ENCODE assay signal across 13 mouse cellular contexts in the genomic region with DNA sequence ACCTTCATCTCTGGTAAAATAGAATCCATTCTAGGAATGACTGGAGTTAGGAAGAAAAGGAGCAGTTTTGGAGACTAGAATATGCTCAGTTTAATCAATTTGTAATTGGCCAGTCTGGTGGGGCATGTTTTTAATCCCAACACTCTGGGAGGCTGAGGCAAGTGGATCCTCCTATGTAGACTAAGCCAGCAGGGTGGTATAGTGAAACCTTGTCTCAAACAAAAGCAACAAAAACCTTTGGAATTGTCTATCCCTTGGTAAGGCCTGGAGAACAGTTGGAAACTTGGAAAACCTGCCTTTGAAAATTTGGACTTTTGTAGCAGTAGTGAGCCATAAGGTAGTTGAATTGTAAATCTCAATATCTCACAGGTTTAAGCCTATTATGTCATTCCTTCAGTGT. TPM values are rescaled to one million over a fixed set of nuclear protein-coding genes. Genes with fewer than 3 reads are reported as not detected.
DNase-seq lines count a peak whose midpoint lies in the region; ATAC-seq and TF ChIP-seq lines count a peak whose summit lies in the region.
"Had no signal": no experiment of that assay in that cellular context is flagged by ENCODE, and none has a peak within 500 bp of the region (broad histone marks: within the 10 kb centered on the region; RNA-seq: fewer than 3 reads in every experiment).

No protein-coding gene starts in this region.

- no peak for TF ChIP-seq CTCF in liver, postnatal 0 days (IDR thresholded peaks at IDR 0.05; ENCODE audit: low read depth)
- no peak for TF ChIP-seq CTCF in stomach, postnatal 0 days (IDR thresholded peaks at IDR 0.05; ENCODE audit: low read depth)

- no peak overlapping the region for H3K27ac ChIP-seq in neural tube, embryonic 11.5 days (ENCODE audit: low read depth, low read length)
- no peak overlapping the region for H3K27ac ChIP-seq in hindbrain, embryonic 12.5 days
- no peak overlapping the region for H3K27ac ChIP-seq in liver, postnatal 0 days (ENCODE audit: low read depth)
- no peak overlapping the region for H3K27ac ChIP-seq in stomach, postnatal 0 days (replicated peaks)

- H3K9me3 ChIP-seq in neural tube, embryonic 11.5 days (ENCODE audit: control insufficient read depth, low read length), result no peaks in the 10 kb centered on the region
- H3K9me3 ChIP-seq in hindbrain, embryonic 12.5 days (replicated peaks), result no peaks in the 10 kb centered on the region
- H3K9me3 ChIP-seq in liver, postnatal 0 days (ENCODE audit: low read length), result no peaks in the 10 kb centered on the region; the same call in 1 of the 2 replicates
- no peaks in the 10 kb centered on the region for H3K9me3 ChIP-seq in stomach, postnatal 0 days (ENCODE audit: control insufficient read depth, low read length)
- H3K9me3 ChIP-seq: lung, embryonic 15.5 days had no signal

- no peak overlapping the region for H3K9ac ChIP-seq in neural tube, embryonic 11.5 days (ENCODE audit: low read length)
- H3K9ac ChIP-seq in hindbrain, embryonic 12.5 days, result no peak overlapping the region
- no peak overlapping the region; the same call in 1 of the 2 replicates for H3K9ac ChIP-seq in liver, postnatal 0 days (replicated peaks)
- H3K9ac ChIP-seq in stomach, postnatal 0 days (ENCODE audit: low read length), result no peak overlapping the region

- peak overlapping the region; percentile 21; the same call in 1 of the 2 replicates for H3K4me2 ChIP-seq in neural tube, embryonic 11.5 days (ENCODE audit: low read depth)
- peak overlapping the region; percentile 76 for H3K4me2 ChIP-seq in hindbrain, embryonic 12.5 days (replicated peaks)
- H3K4me2 ChIP-seq in liver, postnatal 0 days (ENCODE audit: low read depth, low read length), result peak overlapping the region; percentile 77
- H3K4me2 ChIP-seq in stomach, postnatal 0 days (replicated peaks; ENCODE audit: low read depth), result no peak overlapping the region

- H3K4me1 ChIP-seq in neural tube, embryonic 11.5 days (ENCODE audit: control insufficient read depth, insufficient read depth, low read length), result 0 out of 2 replicates have a peak, but pooled peaks cover 3% of the 10 kb centered on the region
- peaks cover 9% of the 10 kb centered on the region for H3K4me1 ChIP-seq in hindbrain, embryonic 12.5 days
- peaks cover 11% of the 10 kb centered on the region for H3K4me1 ChIP-seq in liver, postnatal 0 days (ENCODE audit: insufficient read depth)
- H3K4me1 ChIP-seq in stomach, postnatal 0 days (replicated peaks; ENCODE audit: control insufficient read depth, insufficient read depth), result no peaks in the 10 kb centered on the region; the same call in 1 of the 2 replicates

- H3K36me3 ChIP-seq in neural tube, embryonic 11.5 days (ENCODE audit: control insufficient read depth, insufficient read depth, low read length), result no peaks in the 10 kb centered on the region
- no peaks in the 10 kb centered on the region for H3K36me3 ChIP-seq in hindbrain, embryonic 12.5 days
- H3K36me3 ChIP-seq in liver, postnatal 0 days (replicated peaks; ENCODE audit: insufficient read depth, low read length), result no peaks in the 10 kb centered on the region
- no peaks in the 10 kb centered on the region for H3K36me3 ChIP-seq in stomach, postnatal 0 days (ENCODE audit: control insufficient read depth, insufficient read depth, low read length)
- H3K36me3 ChIP-seq: lung, embryonic 15.5 days had no signal

- no peak overlapping the region for H3K4me3 ChIP-seq in neural tube, embryonic 11.5 days (ENCODE audit: low read depth, low read length)
- peak overlapping the region; percentile 7; the same call in 1 of the 2 replicates for H3K4me3 ChIP-seq in hindbrain, embryonic 12.5 days
- H3K4me3 ChIP-seq in liver, postnatal 0 days (ENCODE audit: low read depth, low read length), result 0 out of 2 replicates have a peak overlapping the region, but pooled peaks have one; percentile 12
- H3K4me3 ChIP-seq in stomach, postnatal 0 days (ENCODE audit: low read depth, low read length), result no peak overlapping the region

- H3K27me3 ChIP-seq in neural tube, embryonic 11.5 days (ENCODE audit: control insufficient read depth, insufficient read depth, low read length), result no peaks in the 10 kb centered on the region
- H3K27me3 ChIP-seq in hindbrain, embryonic 12.5 days, result no peaks in the 10 kb centered on the region
- no peaks in the 10 kb centered on the region for H3K27me3 ChIP-seq in liver, postnatal 0 days (ENCODE audit: insufficient read depth, low read length)
- no peaks in the 10 kb centered on the region for H3K27me3 ChIP-seq in stomach, postnatal 0 days (ENCODE audit: control insufficient read depth, insufficient read depth, low read length)
- H3K27me3 ChIP-seq: lung, embryonic 15.5 days had no signal

- ATAC-seq in neural tube, embryonic 11.5 days (ENCODE audit: insufficient read depth, low FRiP score, low TSS enrichment), result no peak
- no peak for ATAC-seq in hindbrain, embryonic 12.5 days (ENCODE audit: low FRiP score)
- ATAC-seq in liver, postnatal 0 days, result no peak
- ATAC-seq in stomach, postnatal 0 days (ENCODE audit: low FRiP score, low TSS enrichment), result no peak

- TF ChIP-seq EP300 in liver, postnatal 0 days (IDR thresholded peaks at IDR 0.05; ENCODE audit: low read depth), result no peak
- TF ChIP-seq EP300 in stomach, postnatal 0 days (optimal IDR thresholded peaks at IDR 0.05), result no peak

- no peak for DNase-seq in neural tube, embryonic 11.5 days (ENCODE audit: low spot score)
- no peak for DNase-seq in neural tube, embryonic 10.5 days (ENCODE audit: extremely low spot score, low spot score)
- no peak for DNase-seq in liver, postnatal 0 days
- DNase-seq in stomach, postnatal 0 days (ENCODE audit: low spot score), result no peak
- DNase-seq in MN1 (ENCODE audit: low spot score), result no peak
- no peak for DNase-seq in ovary, postnatal 14 days (ENCODE audit: low spot score)
- DNase-seq: adrenal gland, adult 8-10 months; cerebellum, postnatal 25 days; kidney, adult 18-20 months; spleen, adult 18-20 months; thymus, postnatal 14 days had no signal

RNA-seq across cellular contexts. Expression of a gene that starts 2.3 kb away (rescaled TPM):
- 50.6 and 54.4 TPM in 2 replicates for polyA plus RNA-seq in neural tube, embryonic 11.5 days (2014; fragmentation: Nextera tagmentation; extraction: Ambion mirVana)
- 63.9 and 65.3 TPM in 2 replicates for polyA plus RNA-seq in hindbrain, embryonic 12.5 days (2016; fragmentation: Nextera tagmentation; extraction: Ambion mirVana)
- polyA plus RNA-seq in liver, postnatal 0 days (2015; fragmentation: Nextera tagmentation; extraction: Ambion mirVana), result 6.9 and 7.7 TPM in 2 replicates
- 11.4 and 12.0 TPM in 2 replicates for polyA plus RNA-seq in stomach, postnatal 0 days (2015; fragmentation: Nextera tagmentation; extraction: Ambion mirVana)

Comparison
In these comparisons a context has a peak if more than half of its experiments do, and no peak if none do; other contexts are left out.
1. H3K4me3 ChIP-seq: peak in hindbrain, embryonic 12.5 days (single experiment) and liver, postnatal 0 days (single experiment); none in neural tube, embryonic 11.5 days (single experiment) and stomach, postnatal 0 days (single experiment).